Mouse (Mus musculus) erythroblast, embryonic 14.5 days (primary cell): ENCODE data around the gene Ube2r2.

ENCODE experiments used
- GATA1 ChIP-seq: IDR thresholded peaks from 2 replicates; pipeline ENCODE4 v1.6.1; 2012; ENCODE audit warnings: low read length, inconsistent platforms, mixed read lengths
- TAL1 ChIP-seq: IDR thresholded peaks from 3 replicates; pipeline ENCODE4 v1.6.1; 2012; ENCODE audit warnings: low read length, inconsistent platforms, mixed read lengths

GRCm38 (mm10) chr4:41133529-41134291 lies 1.8 kb upstream of the Ube2r2 start:
- TF ChIP-seq GATA1 = peak; percentile 71
- TF ChIP-seq TAL1 = peak; percentile 76
